Mouse (Mus musculus) adrenal gland, postnatal 36 days (tissue): Measurements from ENCODE around the gene Iqschfp. TPM values are rescaled to one million over a fixed set of nuclear protein-coding genes. Genes with fewer than 3 reads are reported as not detected.

Experiments
- DNase-seq, 2 experiments: peaks; one replicate each; pipeline ENCODE4 v3.0.0; 2021; ENCODE audit warnings: mixed read lengths in 1 of 2
- total RNA-seq, 2 experiments: library from RNA; stranded (reverse); gene quantifications; 2 replicates each; pipeline ENCODE4 v1.2.3; 2021

The Iqschfp gene
- total RNA-seq, 2 experiments from 2014 or later: not detected

GRCm38 (mm10) chr3:68574097-68574496 is 682.1 kb downstream of the Iqschfp start:
- DNase-seq: no peak

GRCm38 (mm10) chr3:68574565-68574964 is 682.5 kb downstream of the Iqschfp start:
- DNase-seq: no peak

- DNase-seq: no peak
Measured at GRCm38 (mm10) chr3:68575636-68576340, 683.8 kb downstream of the Iqschfp start.

- DNase-seq: peak; percentile 11 to 46
Measured at GRCm38 (mm10) chr3:68576431-68576830, 684.4 kb downstream of the Iqschfp start.

GRCm38 (mm10) chr3:68576948-68577347 is 684.9 kb downstream of the Iqschfp start:
- no peak for DNase-seq

GRCm38 (mm10) chr3:68581591-68581990 is 689.6 kb downstream of the Iqschfp start:
- DNase-seq: no peak

- DNase-seq: no peak
Measured at GRCm38 (mm10) chr3:68582103-68582740, 690.2 kb downstream of the Iqschfp start.

- DNase-seq: no peak
Measured at GRCm38 (mm10) chr3:68583031-68583693, 691.1 kb downstream of the Iqschfp start.

GRCm38 (mm10) chr3:68583771-68584511 is 691.9 kb downstream of the Iqschfp start:
- peak; percentile 65 to 73 for DNase-seq

GRCm38 (mm10) chr3:68585213-68585612 is 693.2 kb downstream of the Iqschfp start:
- no peak for DNase-seq

- DNase-seq: no peak
Measured at GRCm38 (mm10) chr3:68586646-68587064, 694.6 kb downstream of the Iqschfp start.

- DNase-seq: no peak
Measured at GRCm38 (mm10) chr3:68587567-68588245, 695.7 kb downstream of the Iqschfp start.

GRCm38 (mm10) chr3:68589220-68589840 is 697.3 kb downstream of the Iqschfp start:
- no peak for DNase-seq

- DNase-seq: no peak
Measured at GRCm38 (mm10) chr3:68590436-68590835, 698.4 kb downstream of the Iqschfp start.

- no peak for DNase-seq
Measured at GRCm38 (mm10) chr3:68592575-68592974, 700.5 kb downstream of the Iqschfp start.

- DNase-seq: no peak
Measured at GRCm38 (mm10) chr3:68593073-68593867, 701.2 kb downstream of the Iqschfp start.

GRCm38 (mm10) chr3:68595316-68595925 is 703.4 kb downstream of the Iqschfp start:
- DNase-seq: no peak

- DNase-seq: no peak
Measured at GRCm38 (mm10) chr3:68596938-68597337, 704.9 kb downstream of the Iqschfp start.

GRCm38 (mm10) chr3:68602891-68603290 is 710.9 kb downstream of the Iqschfp start:
- no peak for DNase-seq

GRCm38 (mm10) chr3:68604467-68604866 is 712.4 kb downstream of the Iqschfp start:
- no peak for DNase-seq
